Mouse (Mus musculus): Measurements from ENCODE around the gene Sfxn5.

DNA sequence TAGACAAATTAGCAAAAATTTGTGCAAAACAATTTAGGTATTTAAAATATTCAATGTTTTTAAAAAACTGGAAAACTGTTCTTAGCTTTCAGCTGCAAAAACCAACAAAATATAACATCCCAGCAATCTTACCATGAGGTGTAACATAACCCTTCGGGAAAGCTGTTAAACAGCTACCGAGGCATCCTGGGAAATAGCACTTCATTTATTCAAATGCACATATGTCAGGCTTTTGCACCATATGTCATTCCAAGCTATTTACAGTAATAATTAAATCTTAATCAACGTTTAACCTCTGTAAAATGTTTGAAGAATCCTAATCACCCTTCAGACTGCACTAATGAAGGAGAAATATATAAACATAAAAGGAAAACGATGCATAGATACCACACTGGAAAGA lies 115.0 kb downstream of the Sfxn5 start:
- TF ChIP-seq CTCF (IDR thresholded peaks at IDR 0.05; ENCODE audit: control insufficient read depth, insufficient read depth, low read length) (no peak), POLR2A (IDR thresholded peaks at IDR 0.05; ENCODE audit: borderline replicate concordance, control insufficient read depth, low read depth, low read length) (no peak)

Data from bone marrow, adult 2 months (tissue).